Mouse (Mus musculus) cerebellum, adult 11 months (tissue): Measurements from ENCODE around the gene Mtmr11.

Experiments used
- DNase-seq: peaks from one replicate; pipeline ENCODE4 v3.0.0; 2022

The Mtmr11 gene

GRCm38 (mm10) chr3:96161869-96162840 is at the start of gene Mtmr11:
Gene Mtmr11, plus strand, starts transcription at chr3:96162004.
- DNase-seq = no peak

DNA sequence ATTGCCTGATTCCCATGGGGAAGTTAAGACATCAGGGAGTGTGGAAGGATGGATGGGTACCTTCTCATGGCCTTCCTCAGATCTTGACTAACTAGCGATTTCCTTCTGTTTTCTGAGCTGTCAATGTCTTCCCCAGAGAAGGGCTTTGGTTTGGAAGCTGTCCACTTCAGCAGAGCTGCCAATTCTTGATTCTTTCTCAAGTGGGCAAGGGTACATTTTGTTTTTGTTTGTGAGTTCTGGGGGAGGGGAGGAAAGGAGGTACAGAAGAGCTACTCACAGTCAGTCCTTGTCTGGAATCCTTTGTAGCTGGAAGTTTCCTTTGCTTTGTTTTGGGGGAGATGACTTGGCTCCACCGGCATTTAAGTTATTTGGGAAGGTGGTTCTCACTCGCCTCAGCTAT is 48.6 kb upstream of the Mtmr11 start:
- no peak for DNase-seq

DNA sequence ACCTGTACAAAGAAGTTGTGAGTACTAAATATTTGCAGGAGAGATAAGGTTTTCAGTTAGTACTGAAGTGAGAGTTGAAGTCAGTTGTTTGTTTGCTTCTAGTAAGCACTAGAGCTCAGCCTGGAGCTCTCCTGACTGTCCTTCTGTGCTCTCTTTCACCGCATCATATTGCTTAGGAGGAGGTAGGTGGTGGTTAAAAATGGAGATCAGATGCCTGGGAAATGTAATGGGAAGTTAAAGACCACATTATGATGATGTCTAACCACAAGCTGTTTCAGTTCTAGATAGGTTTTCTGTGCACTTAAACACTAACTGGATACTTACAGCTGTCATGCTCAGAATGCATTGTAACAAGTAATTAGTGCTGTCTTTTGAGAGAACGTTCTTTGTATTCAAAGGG is 43.7 kb upstream of the Mtmr11 start:
- DNase-seq = no peak

DNA sequence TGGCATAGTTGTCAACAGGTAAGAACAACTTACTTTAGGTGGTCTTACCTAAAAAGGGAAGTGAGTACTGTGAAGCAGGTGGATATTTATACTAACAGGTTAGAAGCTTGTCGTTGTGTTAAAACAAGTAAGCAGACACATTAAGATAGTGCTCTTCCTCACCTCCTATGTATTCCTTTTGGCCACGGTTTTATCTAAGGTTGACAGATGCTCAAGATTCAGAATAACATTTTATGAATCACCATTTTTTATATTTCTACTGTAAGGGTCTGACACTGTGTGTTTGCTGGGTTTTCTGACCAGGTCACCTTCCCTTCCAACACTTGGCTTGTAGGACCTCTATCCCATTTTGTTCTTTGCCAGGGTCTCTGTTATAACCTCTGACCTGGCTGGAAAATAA is 43.1 kb upstream of the Mtmr11 start:
- DNase-seq = no peak

DNA sequence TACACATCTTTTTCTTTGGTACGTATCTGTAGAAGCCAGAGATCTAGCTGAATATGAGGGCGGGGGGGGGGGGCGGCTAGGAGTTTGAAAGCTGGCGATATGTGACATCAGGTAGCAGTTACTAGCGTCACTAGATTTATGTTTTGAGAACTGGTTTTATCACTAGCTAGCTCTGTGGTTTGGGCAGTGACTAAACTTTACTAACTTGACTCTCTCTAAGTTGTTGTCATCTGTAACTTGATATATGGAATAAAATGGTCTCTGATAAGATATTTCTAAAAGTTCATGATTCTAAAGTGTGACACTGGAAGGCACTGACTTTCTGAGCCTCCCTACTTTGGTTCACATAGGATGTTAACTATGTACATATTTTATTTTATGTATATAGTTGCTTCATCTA is 37.6 kb upstream of the Mtmr11 start:
- no peak for DNase-seq

GRCm38 (mm10) chr3:96128128-96128527 is 33.7 kb upstream of the Mtmr11 start:
- no peak for DNase-seq

DNA sequence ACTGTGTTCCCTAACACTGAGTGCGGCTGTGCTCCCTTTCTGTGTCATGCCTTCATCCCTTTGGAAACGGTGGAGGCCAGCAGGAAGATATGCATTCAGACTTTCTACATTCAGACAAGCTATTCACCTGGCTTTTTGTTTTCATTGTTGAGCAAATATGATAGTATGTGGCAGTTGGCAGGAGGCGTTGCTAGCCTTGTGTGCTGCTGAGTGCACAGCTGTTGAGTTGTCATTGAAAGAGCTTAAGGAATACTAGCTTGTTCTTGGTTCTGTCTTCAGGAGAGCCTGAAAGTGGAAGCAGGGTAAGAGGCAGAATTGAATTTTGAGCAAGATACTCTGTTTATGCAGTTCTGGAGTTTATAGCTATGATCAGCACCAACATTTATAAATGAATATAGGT is 29.3 kb upstream of the Mtmr11 start:
- no peak for DNase-seq

DNA sequence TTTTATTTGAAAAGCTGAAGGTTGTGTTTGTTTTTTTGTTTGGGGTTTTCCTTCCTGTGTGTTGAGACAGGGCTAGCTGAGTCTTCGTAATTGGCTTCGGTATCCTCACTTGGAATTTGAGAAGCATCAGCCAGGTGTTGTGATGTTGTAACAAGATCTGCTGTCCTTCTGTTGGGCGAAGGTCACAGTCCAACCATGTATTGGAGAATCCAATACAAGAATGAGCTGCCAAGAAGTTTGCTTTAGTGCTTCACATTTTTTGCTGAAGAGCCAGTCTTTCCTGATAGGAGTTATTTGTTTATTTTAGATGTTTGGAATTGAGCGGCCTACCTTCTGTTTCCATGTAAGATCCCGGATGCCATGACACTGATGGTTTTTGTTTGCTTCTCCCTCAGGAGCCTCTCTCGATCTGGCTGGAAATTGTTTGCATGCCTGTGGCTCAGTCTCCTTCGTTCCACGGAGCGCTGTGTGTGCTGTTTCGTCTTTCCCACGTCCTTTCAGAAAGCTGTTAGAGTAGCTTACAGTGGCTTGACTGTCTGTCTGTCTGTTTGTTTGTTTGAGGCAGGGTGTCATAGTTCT is 28.4 kb upstream of the Mtmr11 start:
- no peak for DNase-seq

DNA sequence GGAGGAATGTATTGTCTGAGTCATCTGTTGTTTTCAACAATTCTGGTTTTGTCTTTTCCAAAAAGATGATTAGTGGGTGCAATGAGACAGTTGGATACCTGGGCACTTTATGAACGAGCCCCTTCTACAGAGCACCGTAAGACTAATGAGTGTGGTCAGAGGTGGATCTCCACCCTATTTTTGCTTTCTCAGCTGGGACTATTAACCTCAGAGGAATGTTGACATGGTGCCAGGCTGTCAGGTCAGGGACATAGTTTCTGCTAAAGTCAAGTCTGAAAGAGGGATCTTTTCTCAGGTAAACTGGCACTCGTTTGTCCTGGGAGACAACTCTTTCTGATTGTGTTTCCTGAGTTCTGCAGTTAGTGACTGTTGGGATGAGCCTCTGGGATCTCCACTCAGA is 26.8 kb upstream of the Mtmr11 start:
- DNase-seq = no peak

GRCm38 (mm10) chr3:96147950-96148349 is 13.9 kb upstream of the Mtmr11 start:
- peak; percentile 40 for DNase-seq

DNA sequence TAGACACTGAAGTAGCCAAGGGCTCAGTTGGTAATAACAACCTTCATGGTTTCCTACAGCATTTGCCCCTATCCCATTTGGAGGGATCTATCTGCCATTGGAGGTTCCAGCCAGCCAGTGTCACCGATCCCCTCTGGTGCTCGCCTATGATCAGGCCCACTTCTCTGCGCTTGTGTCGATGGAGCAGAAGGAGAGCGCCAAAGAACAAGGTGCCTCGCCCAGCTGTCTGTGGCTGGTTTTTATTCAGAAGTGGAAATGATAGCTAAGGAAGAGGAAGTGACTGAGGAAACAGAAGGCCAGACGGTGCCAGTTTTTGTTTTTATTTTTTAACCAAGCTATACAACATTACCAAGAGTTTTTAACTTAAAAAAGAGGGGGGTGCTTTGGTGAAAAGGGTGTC is 10.0 kb upstream of the Mtmr11 start:
- DNase-seq = no peak

- no peak for DNase-seq
Observed at GRCm38 (mm10) chr3:96152611-96153010, 9.2 kb upstream of the Mtmr11 start.

GRCm38 (mm10) chr3:96155501-96155900 is 6.3 kb upstream of the Mtmr11 start:
- no peak for DNase-seq

- DNase-seq = no peak
Observed at GRCm38 (mm10) chr3:96159820-96160219, 2.0 kb upstream of the Mtmr11 start.

DNA sequence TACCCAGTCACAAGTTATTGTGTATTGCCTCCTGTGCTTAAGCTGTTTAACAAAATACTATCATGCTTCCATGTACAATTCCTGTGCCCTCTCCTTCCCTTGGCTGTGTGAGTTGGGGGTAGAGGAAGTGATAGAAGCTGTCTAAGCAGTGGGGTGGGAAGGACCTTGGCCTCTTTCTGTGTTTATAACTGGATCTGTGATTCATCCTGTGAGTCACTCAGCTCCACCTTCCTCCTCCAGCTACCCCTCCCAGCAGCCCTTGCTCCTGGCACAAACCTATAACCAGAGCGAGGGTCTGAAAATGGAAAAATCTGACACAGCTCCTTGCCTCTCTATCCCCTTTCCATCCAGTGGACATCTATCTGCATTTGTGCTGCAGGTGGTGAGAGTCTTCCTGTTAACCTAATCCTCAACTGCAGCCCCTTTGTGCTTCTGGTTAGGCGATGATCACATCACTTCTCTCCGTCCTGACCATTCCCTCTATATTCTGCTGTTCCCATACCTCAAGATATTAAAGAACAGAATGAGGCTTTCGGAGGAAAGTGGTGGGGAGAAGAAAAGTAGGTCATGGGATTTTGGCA is 1.5 kb upstream of the Mtmr11 start:
- no peak for DNase-seq

DNA sequence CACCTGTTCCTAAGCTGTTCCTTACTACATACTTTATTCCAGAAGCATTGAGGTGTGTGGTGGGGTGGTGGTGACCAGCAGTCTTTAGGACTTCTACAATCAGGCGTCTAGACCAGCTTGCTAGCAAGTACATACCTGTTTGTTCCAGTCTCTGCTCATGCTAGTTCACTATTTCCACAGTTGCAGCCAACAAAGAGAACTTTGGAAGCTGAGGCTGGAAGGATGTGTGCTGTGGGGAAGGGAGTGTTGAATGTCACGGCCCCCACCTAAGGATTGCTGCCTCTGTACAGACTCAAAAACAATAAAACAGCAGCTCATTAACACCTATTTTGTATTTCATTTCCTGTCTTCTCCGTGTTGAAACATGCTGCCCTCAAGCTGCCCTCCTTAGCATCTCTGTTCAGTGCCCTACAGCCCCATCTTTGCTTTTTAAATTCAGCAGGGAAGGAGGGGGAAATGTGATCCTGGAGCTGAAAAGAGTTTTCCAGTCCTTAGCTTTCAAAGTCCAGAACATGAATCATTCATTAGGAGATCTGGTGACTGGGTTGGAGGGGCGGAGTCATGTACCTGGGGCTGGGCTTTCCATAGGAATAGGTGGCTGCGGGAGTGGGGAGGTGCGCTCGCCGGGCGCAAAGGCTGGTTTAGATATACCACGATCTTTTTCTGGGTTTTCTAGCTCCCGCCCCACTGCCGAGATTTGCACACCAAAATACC is 844 bp upstream of the Mtmr11 start:
- DNase-seq = peak; percentile 68

DNA sequence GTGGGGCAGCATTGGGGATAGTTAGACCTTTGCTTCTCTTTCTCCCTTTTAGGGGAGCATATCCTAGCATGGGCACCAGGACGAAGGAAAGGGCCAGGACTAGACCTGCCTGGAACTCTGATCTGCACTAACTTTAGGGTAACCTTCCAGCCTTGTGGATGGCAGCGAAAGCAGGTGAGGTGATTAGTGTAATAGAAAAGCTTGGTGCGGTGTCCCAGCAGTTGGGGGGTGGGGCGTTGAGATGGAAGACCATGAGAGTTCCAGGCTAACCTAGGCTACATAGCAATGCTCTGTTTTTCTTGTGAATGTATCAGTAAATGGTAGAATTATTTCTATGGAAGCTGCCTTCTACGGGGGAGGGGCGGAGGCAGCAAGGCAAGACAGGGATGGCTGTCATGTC is 1.2 kb downstream of the Mtmr11 start:
- DNase-seq = no peak

- no peak for DNase-seq
Observed at GRCm38 (mm10) chr3:96168466-96169158, 6.8 kb downstream of the Mtmr11 start.

GRCm38 (mm10) chr3:96170276-96170675 is 8.5 kb downstream of the Mtmr11 start:
- DNase-seq = no peak

DNA sequence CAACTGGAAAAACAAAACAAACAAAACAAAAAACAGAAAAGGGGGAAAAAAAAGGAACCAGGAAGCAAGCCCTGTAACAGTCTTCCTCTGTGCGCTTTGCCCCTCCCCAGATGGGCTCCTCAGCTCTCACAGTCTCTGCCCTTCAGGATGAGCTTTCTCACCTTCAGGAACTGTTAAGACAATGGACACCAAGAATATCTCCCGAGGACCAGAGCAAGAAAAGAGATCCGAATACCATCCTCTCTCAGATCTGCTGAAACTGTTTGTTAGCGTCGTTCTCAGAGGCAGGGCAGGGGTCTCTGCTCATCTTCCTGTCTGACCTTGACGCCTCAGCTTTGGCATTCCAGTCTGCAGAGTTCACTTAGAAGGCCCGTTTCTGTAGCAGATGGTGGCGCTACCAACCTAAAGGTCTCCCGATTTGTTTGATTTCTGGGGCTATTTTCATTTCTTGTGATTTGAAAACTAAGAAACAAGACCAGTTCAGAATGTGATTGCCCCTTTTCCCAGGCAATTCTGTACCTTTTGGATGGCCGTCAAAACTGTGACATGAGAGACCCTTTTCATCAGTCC is 9.3 kb downstream of the Mtmr11 start:
- DNase-seq = no peak

DNA sequence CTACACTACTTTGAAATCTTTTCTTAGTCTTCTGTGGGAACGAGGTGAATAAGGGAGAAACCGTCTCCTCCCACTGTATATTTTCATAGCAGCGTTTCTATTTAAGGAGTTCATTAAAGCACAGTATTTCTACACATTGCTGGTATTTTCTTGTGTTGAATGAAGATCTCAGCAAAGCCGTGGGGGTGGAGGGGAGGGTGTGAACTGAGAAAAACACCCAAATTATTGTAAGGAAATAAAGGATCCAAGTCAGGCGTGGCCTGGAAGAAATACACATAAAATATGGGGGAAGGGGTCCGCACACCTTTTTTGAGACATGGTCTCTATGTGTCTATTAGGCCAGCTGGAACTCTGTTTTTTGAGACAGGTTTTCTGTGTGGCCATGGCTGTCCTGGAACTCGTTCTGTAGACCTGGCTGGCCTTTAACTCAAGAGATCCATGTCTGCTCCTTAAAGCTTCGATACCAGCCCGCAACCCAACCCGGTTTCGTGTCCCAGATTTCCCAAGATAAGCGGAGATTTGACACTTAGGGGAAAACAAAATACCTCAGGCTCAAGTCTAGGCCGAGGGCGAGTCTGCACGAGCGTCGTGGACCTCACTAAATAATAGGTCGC is 9.9 kb downstream of the Mtmr11 start:
- no peak for DNase-seq
